Mouse (Mus musculus) heart, adult 18-20 months (tissue): ENCODE measurements around the gene Prdm16. TPM values are rescaled to one million over a fixed set of nuclear protein-coding genes. Genes with fewer than 3 reads are reported as not detected.
A peak's percentile ranks its signal among the peaks of the same experiment; 100 is the strongest.

Experiments used
- DNase-seq, 2 experiments: peaks; one replicate each; pipeline ENCODE4 v3.0.0; 2021 to 2022; ENCODE audit warnings: mixed read lengths in 1 of 2
- total RNA-seq, 2 experiments: library from RNA; stranded (reverse); gene quantifications; 2 replicates each; pipeline ENCODE4 v1.2.3; 2021

The Prdm16 gene
- total RNA-seq, 2 experiments from 2014 or later: 10.2 to 10.4 TPM

DNA sequence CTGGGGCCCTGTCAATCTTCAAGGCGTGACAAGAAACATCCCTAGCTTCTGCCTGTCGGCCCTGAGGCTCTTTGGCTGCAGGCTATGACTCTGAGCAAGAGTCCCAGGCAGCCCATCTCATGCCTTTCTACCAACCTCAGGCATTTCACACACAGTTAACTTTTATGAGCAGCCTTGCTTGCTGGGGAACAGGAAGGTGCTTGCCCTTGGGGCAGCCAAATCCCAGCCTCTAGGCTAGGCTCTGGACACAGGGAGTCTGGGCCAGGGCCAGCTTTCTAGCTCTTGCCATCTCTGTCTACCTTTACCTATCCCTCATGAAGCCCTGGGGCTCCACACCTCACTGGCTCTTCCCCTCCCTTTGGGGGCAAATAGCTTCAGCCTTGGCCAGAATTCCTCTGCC, 247.0 kb downstream of the Prdm16 start:
- DNase-seq: no peak

GRCm38 (mm10) chr4:154386810-154387209, 249.9 kb downstream of the Prdm16 start:
- no peak for DNase-seq

GRCm38 (mm10) chr4:154385918-154386317, 250.8 kb downstream of the Prdm16 start:
- DNase-seq: no peak

GRCm38 (mm10) chr4:154385208-154385607, 251.5 kb downstream of the Prdm16 start:
- DNase-seq: no peak

GRCm38 (mm10) chr4:154378876-154379275, 257.8 kb downstream of the Prdm16 start:
- no peak for DNase-seq

GRCm38 (mm10) chr4:154375939-154376625, 260.6 kb downstream of the Prdm16 start:
- no peak for DNase-seq

DNA sequence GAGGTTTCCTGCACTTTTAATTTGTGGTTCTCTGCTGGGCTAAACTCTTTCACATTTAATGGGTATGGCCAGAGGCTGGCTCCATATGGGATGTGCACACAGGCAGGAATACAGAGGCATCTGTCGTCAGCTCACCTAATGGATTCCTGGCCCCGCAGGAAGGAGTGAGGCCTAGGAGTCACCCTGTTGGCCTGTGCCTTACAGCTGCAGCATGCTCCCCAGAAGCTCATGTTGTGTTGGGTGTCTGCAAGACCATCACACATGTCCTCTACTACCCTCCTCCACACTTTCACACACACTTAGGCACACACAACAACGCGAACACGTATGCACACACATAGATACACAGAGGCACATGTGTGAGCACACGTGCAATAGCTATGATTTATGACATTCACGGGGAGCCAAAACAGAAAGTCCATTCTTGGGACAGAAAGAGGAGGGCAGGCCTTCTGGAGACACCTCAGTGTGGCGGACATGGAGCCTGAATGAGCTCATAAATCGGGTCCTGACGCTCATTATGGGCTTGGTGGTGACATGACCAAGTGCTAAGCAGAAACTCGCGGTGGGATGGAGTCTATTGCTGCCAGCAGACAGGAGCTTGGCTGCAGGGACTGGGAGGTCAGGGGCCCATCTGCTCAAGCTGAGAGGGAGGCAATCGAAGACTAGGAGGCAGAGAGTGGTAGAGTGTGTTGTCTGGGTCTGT, 265.0 kb downstream of the Prdm16 start:
- no peak for DNase-seq

DNA sequence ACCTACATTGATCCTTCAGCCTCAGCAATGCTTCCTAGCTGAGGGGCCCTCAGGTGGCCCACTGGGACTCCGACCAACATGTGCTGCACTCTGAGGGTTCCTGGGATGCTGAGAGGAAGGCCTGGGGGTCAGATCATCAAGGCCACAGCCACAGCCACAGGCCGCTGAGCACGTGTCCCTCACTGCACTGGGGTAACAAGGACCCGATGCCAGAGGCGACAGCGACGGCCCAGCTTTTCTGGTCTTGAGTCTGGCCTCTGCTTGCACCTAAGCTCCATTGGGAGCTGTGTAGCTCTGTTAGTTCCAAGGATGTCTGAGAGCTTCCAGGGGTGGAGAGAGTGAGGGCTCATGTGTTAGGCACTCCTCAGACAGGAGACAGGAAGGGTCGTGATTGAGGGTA, 265.8 kb downstream of the Prdm16 start:
- no peak for DNase-seq

GRCm38 (mm10) chr4:154369089-154369488, 267.6 kb downstream of the Prdm16 start:
- no peak for DNase-seq

DNA sequence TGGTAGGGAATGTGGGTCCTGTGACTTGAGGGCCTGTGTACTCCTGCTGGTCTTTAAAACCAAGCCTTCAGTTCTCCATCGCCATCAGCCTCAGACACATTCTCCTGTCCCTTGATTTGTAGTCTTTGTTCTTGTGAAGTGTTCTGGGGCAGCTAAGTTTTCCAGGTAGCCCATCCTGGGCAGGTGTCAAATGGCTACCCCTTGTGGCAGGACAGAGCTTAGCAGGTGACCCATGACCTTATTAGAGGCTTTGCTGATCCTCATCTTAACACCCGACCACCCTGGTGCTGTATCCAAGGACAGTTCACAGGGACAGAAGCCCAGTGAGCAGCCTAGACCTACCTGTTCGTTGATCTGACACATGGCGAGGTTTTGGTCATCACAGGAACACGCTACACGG, 269.8 kb downstream of the Prdm16 start:
- no peak for DNase-seq

DNA sequence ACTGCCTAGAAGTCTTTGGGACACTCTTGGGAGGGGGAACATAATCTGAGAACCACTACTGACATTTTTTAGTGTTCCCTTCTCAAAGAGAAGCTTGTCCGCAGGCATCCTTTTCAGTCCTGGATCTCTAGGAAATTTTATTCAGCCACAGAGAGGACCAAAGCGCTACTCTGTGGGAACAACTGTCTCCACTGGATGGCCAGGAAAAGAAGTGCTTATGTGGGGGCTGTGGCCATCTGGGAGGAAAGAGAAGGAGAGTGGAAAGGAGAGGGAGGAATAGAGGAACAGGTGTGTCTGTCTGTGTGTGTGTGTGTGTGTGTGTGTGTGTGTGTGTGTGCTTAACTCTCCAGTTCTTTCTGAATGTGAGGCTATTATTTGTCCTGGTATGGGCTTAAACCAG, 271.9 kb downstream of the Prdm16 start:
- DNase-seq: no peak

- no peak for DNase-seq
Measured at GRCm38 (mm10) chr4:154360850-154361249, 275.8 kb downstream of the Prdm16 start.

GRCm38 (mm10) chr4:154360441-154360840, 276.2 kb downstream of the Prdm16 start:
- no peak for DNase-seq

DNA sequence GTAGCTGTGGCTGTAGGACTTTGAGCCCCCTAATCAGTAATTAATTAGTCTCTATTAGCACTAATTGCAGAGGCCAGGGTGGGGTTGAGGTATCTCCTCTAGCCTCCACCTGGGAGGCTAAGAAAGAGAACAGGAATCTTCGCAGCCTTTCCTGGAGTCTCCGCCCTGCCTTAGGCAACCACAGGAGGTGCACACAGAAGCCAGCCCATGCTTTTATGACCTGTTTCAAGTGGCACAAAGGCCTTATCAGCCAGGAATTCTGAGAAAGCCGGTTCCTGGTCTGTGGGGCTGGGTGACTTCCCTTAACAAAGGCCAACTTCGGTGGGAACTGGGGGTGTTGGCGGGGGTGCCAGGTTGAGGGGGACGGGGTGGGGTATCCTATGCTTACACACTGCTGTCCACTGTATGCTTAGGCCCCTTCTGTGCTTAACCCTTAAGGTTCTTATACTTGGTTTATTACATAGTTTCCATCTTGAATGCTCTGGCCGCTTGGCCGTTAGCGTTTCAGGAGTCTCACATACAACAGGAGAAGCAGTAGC, 276.8 kb downstream of the Prdm16 start:
- no peak for DNase-seq

DNA sequence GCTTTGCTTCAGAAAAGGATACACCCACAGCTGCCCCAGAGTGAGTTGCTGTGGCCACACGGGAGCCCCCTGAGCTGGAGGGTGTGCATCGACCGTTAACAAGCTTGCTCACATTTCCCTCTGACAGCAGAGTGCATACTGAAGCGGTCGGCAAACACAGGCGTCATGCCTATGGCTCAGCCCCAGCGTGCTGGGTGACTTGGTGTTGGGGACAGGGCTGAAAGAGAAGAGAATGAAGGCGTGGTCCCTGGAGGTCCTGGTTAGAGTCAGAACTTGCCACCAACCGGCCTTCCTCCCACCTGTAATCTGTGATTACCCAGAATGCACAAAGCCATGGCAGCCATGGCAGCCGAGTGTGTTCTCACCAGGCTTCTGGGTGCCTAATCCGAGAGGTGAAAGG, 277.9 kb downstream of the Prdm16 start:
- peak in 1 of 2 experiments; percentile 30 for DNase-seq

DNA sequence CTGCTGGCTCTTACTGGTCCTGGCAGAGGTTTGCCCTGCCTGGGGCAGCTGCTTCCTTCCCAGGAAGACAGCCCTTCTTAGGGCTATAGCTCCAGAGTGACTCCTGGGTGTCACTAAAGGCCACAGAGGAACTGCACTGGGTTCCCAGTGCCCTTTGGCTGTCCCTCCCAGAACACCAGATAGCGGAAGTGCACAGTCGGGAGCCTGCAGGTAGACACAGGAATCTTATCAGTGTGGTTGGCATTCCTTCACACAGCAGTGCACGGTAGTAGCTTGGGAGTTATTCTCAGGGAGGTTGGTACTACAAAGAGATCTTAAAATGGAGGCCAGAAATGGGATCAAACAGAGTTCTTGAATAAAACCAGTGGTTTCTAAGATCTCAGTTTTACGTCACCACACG, 278.3 kb downstream of the Prdm16 start:
- peak; percentile 25 to 27 for DNase-seq

DNA sequence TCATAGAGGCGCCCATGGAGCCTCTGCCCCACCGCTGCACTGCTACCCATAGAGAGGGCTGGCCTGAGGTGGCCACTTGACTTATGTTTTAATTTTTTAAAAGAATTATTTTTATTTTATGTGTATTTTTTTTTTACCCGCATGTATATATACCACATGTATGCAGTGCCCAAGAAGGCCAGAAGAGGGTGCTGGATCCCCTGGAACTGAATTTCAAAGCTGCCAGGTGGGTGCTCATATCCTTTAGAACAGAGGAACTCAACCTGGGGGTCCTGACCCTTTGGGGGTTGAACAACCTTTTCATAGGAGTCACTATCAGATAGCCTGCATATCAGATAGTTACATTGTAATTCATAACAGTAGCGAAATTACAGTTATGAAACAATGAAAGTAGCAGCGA, 281.3 kb downstream of the Prdm16 start:
- DNase-seq: no peak

DNA sequence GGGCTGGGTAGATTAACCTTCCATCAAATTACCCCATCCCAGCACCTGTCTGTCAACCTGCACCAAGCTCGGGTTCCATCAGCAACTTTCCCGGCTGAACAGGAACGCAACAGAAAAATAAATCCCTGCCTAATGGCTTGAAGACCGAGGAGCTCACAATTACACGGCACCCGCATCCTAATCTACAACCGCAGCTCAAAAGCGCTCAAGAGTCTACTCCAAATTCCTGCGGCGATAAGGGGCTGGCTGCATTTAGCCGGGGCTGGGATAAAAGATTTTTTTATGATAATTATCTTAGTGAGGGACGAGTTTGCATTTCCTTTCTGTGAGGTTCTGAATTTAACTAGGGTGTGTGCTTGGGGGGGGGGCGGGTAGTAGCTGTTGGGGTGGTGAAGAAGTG, 284.4 kb downstream of the Prdm16 start:
- DNase-seq: no peak

DNA sequence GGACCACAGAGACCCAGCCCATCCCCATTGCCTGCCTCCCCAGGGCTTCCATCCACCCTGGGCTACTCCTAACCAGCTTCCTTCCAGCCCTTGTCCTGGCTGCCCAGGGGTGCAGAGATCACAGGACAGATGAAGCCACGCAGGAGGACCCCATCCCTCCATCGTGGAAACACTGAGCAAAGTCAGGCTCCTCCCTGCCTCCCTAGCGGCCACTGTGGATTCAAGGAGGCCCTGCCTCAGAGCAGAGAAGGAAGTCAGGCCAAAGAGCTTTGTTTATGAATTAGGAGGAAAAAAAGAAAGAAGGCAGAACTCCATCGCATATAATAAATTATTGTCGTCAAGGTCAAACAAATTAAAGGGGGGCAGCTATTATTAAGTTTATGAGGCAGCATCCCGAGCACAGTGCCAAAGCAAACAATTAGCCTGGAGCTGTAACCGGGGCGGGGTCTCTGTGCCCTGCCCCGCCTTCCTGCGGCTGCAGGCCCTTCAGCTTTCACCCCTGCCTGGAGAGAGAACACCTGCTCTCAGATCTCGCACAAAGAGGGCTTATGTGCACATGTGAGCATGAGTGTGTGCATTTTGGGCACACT, 288.4 kb downstream of the Prdm16 start:
- DNase-seq: no peak

- DNase-seq: no peak
Measured at GRCm38 (mm10) chr4:154346731-154347522, 289.7 kb downstream of the Prdm16 start.

DNA sequence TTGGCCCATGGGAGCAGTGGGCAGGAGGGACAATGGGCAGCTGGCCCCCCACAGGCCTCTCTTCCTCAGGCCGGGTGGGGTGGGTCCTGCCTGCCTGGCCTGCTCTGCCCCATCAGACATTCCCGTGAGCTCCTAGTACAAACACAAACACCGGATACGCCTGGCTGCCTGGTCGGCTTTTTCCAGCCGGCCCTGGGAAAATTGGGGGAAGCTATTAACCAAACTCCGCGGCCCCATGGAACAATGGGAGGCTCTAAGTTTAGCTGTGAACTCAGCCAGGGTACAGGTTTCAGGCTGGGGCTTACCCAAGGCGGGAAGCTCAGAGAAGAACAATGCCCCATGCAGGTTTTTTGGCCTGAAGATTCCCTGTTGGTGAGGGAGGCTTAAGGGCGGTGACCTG, 300.0 kb downstream of the Prdm16 start:
- peak; percentile 52 to 84 for DNase-seq

DNA sequence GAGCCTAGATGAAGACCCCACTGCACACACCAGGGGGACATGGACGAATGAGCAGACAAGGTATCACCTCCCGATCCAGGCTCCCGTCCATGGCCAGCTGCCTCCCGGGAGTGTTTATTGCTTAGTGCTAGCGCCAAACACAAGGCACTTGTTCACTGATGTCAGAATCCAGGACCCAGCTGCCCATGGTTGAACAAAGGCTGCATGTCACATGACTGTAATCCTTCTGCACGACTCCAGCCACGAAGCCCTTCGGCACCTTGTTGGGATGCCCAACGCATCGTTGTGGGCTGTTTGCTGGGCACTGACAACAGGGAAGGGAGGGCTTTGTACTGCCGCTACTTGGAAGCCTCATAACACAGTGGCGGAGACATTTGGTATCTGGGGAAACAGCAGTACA, 300.9 kb downstream of the Prdm16 start, which contains the start of gene B230104I21Rik:
TSS of gene B230104I21Rik (plus strand) at position 367 of the 400 bp plus-strand sequence.
- no peak for DNase-seq
